Mouse (Mus musculus) MEL (cell line): ENCODE measurements at regions not wholly inside any gene's neighbourhood (a gene's known extent, or its start where the extent isn't known, plus 50 kb on each side); places are given as distances from the start of the nearest gene placed in this dataset.

ENCODE experiments used
- DNase-seq: peaks from one replicate; pipeline ENCODE4 v3.0.0; 2011; ENCODE audit warnings: low read depth, low spot score
- H3K27ac ChIP-seq: 2 replicates; pipeline ENCODE4 v1.5.1; 2012; ENCODE audit warnings: low read depth, mild to moderate bottlenecking, control low read depth, low read length, moderate library complexity; ENCODE audit not compliant: control insufficient read depth
- H3K27me3 ChIP-seq, 2 experiments: fragments of 150-350 bp in 1 of 2; sonication (generic) in 1 of 2; 2 replicates each; pipeline ENCODE4 v1.6.1; 2012; ENCODE audit warnings: low read length in 2 of 2, mild to moderate bottlenecking in 2 of 2, improper control_type of control experiment in 1 of 2, moderate library complexity in 1 of 2; ENCODE audit not compliant: insufficient read depth in 2 of 2, control insufficient read depth in 1 of 2
- H3K36me3 ChIP-seq, 2 experiments: 2 replicates each; pipeline ENCODE4 v1.6.1; 2012 to 2014; ENCODE audit warnings: low read length in 2 of 2, improper control_type of control experiment in 1 of 2, inconsistent platforms in 1 of 2, mild to moderate bottlenecking in 1 of 2; ENCODE audit not compliant: insufficient read depth in 2 of 2, control insufficient read depth in 1 of 2
- H3K4me1 ChIP-seq, 2 experiments: fragments of 150-350 bp in 1 of 2; sonication (generic) in 1 of 2; 2 replicates each; pipeline ENCODE4 v1.6.1; 2012; ENCODE audit warnings: low read length in 2 of 2, improper control_type of control experiment in 1 of 2, mild to moderate bottlenecking in 1 of 2; ENCODE audit not compliant: insufficient read depth in 2 of 2, control insufficient read depth in 1 of 2
- H3K4me3 ChIP-seq, 2 experiments: fragments of 150-350 bp in 1 of 2; sonication (generic) in 1 of 2; 2 replicates each; pipeline ENCODE4 v1.5.1; 2012; ENCODE audit warnings: low read depth in 2 of 2, low read length in 2 of 2, mild to moderate bottlenecking in 2 of 2, moderate library complexity in 2 of 2, control low read depth in 1 of 2, improper control_type of control experiment in 1 of 2; ENCODE audit not compliant: control insufficient read depth in 1 of 2, insufficient read depth in 1 of 2
- H3K79me2 ChIP-seq: 2 replicates; pipeline ENCODE4 v1.6.1; 2012; ENCODE audit warnings: mild to moderate bottlenecking, low read length, moderate library complexity; ENCODE audit not compliant: control insufficient read depth, poor library complexity, insufficient read depth
- H3K9ac ChIP-seq: 2 replicates; pipeline ENCODE4 v1.6.1; 2012; ENCODE audit warnings: low read depth, mild to moderate bottlenecking, control low read depth, low read length, moderate library complexity; ENCODE audit not compliant: control insufficient read depth, poor library complexity, severe bottlenecking
- H3K9me3 ChIP-seq: fragments of 150-350 bp; sonication (generic); replicated peaks from 2 replicates; pipeline ENCODE4 v1.6.1; 2012; ENCODE audit warnings: mild to moderate bottlenecking, low read length, improper control_type of control experiment, moderate library complexity; ENCODE audit not compliant: insufficient read depth
- BHLHE40 ChIP-seq: IDR thresholded peaks from 2 replicates; pipeline ENCODE4 v1.6.1; 2012; ENCODE audit warnings: low read depth, mild to moderate bottlenecking, inconsistent platforms, low read length, improper control_type of control experiment, borderline replicate concordance
- CHD2 ChIP-seq: IDR thresholded peaks from 2 replicates; pipeline ENCODE4 v1.6.1; 2011; ENCODE audit warnings: low read length, improper control_type of control experiment
- CTCF ChIP-seq, 3 experiments: IDR thresholded peaks in 2 of 3; conservative IDR thresholded peaks in 1 of 3; 2 replicates each; pipeline ENCODE4 v1.5.1; 2011 to 2012; ENCODE audit warnings: low read length in 3 of 3, low read depth in 2 of 3, mild to moderate bottlenecking in 2 of 3, improper control_type of control experiment in 1 of 3, inconsistent platforms in 1 of 3, mixed read lengths in 1 of 3, moderate library complexity in 1 of 3; ENCODE audit not compliant: control insufficient read depth in 1 of 3, insufficient read depth in 1 of 3, poor library complexity in 1 of 3, severe bottlenecking in 1 of 3
- E2F4 ChIP-seq: IDR thresholded peaks from 2 replicates; pipeline ENCODE4 v1.6.1; 2011; ENCODE audit warnings: low read depth, low read length, improper control_type of control experiment, borderline replicate concordance
- ELF1 ChIP-seq: IDR thresholded peaks from 2 replicates; pipeline ENCODE4 v1.6.1; 2014; ENCODE audit warnings: low read depth, mild to moderate bottlenecking, inconsistent platforms, low read length, improper control_type of control experiment, moderate library complexity
- EP300 ChIP-seq, 2 experiments: IDR thresholded peaks; 2 replicates each; pipeline ENCODE4 v1.6.1; 2011; ENCODE audit warnings: improper control_type of control experiment in 2 of 2, low read length in 2 of 2, low read depth in 1 of 2, mild to moderate bottlenecking in 1 of 2
- ETS1 ChIP-seq: IDR thresholded peaks from 2 replicates; pipeline ENCODE4 v1.6.1; 2012; ENCODE audit warnings: low read depth, mild to moderate bottlenecking, inconsistent platforms, low read length, improper control_type of control experiment, moderate library complexity
- GATA1 ChIP-seq: IDR thresholded peaks from 2 replicates; pipeline ENCODE4 v1.6.1; 2011; ENCODE audit warnings: low read depth, low read length, improper control_type of control experiment
- KAT2A ChIP-seq: conservative IDR thresholded peaks from 2 replicates; pipeline ENCODE4 v1.6.1; 2012; ENCODE audit warnings: low read depth, low read length, improper control_type of control experiment, inconsistent platforms
- MAZ ChIP-seq: IDR thresholded peaks from 2 replicates; pipeline ENCODE4 v1.6.1; 2012; ENCODE audit warnings: low read depth, mild to moderate bottlenecking, inconsistent platforms, low read length, improper control_type of control experiment
- MEF2A ChIP-seq: IDR thresholded peaks from 2 replicates; pipeline ENCODE4 v1.6.1; 2014; ENCODE audit warnings: low read depth, mild to moderate bottlenecking, inconsistent platforms, low read length, improper control_type of control experiment; ENCODE audit not compliant: poor library complexity, insufficient replicate concordance, severe bottlenecking; ENCODE audit errors: extremely low read depth
- MXI1 ChIP-seq: IDR thresholded peaks from 2 replicates; pipeline ENCODE4 v1.6.1; 2011; ENCODE audit warnings: mild to moderate bottlenecking, low read depth, low read length, improper control_type of control experiment
- MYB ChIP-seq: IDR thresholded peaks from 2 replicates; pipeline ENCODE4 v1.6.1; 2011; ENCODE audit warnings: mild to moderate bottlenecking, low read depth, low read length, improper control_type of control experiment
- MYC ChIP-seq: IDR thresholded peaks from 2 replicates; pipeline ENCODE4 v1.6.1; 2011; ENCODE audit warnings: low read depth, mild to moderate bottlenecking, low read length, improper control_type of control experiment, moderate library complexity
- POLR2A ChIP-seq, 2 experiments: IDR thresholded peaks; 2 replicates each; pipeline ENCODE4 v1.6.1; 2011 to 2012; ENCODE audit warnings: low read length in 2 of 2, mild to moderate bottlenecking in 2 of 2, control low read depth in 1 of 2, improper control_type of control experiment in 1 of 2, low read depth in 1 of 2, moderate library complexity in 1 of 2; ENCODE audit not compliant: control insufficient read depth in 1 of 2, insufficient read depth in 1 of 2, poor library complexity in 1 of 2
- POLR2AphosphoS2 ChIP-seq: IDR thresholded peaks from 2 replicates; pipeline ENCODE4 v1.6.1; 2011; ENCODE audit warnings: low read length, improper control_type of control experiment
- RAD21 ChIP-seq: IDR thresholded peaks from 2 replicates; pipeline ENCODE4 v1.6.1; 2011; ENCODE audit warnings: mild to moderate bottlenecking, low read depth, low read length, improper control_type of control experiment
- RCOR1 ChIP-seq: IDR thresholded peaks from 2 replicates; pipeline ENCODE4 v1.6.1; 2012; ENCODE audit warnings: low read depth, mild to moderate bottlenecking, inconsistent platforms, low read length, improper control_type of control experiment
- SIN3A ChIP-seq: IDR thresholded peaks from 2 replicates; pipeline ENCODE4 v1.6.1; 2012; ENCODE audit warnings: low read length, improper control_type of control experiment, inconsistent platforms
- TAL1 ChIP-seq: IDR thresholded peaks from 2 replicates; pipeline ENCODE4 v1.6.1; 2012; ENCODE audit warnings: mild to moderate bottlenecking, inconsistent platforms, low read length, moderate library complexity, mixed read lengths
- TCF12 ChIP-seq: IDR thresholded peaks from 2 replicates; pipeline ENCODE4 v1.6.1; 2014; ENCODE audit warnings: low read depth, mild to moderate bottlenecking, inconsistent platforms, low read length, improper control_type of control experiment, moderate library complexity
- USF1 ChIP-seq: IDR thresholded peaks from 2 replicates; pipeline ENCODE4 v1.6.1; 2014; ENCODE audit warnings: low read depth, mild to moderate bottlenecking, inconsistent platforms, low read length, improper control_type of control experiment, moderate library complexity
- ZKSCAN1 ChIP-seq: IDR thresholded peaks from 2 replicates; pipeline ENCODE4 v1.6.1; 2012; ENCODE audit warnings: low read depth, mild to moderate bottlenecking, inconsistent platforms, low read length, improper control_type of control experiment, moderate library complexity
- ZMIZ1 ChIP-seq: IDR thresholded peaks from 2 replicates; pipeline ENCODE4 v1.6.1; 2012; ENCODE audit warnings: low read depth, mild to moderate bottlenecking, inconsistent platforms, low read length, improper control_type of control experiment, moderate library complexity
- ZNF384 ChIP-seq: IDR thresholded peaks from 2 replicates; pipeline ENCODE4 v1.6.1; 2012; ENCODE audit warnings: low read depth, mild to moderate bottlenecking, inconsistent platforms, low read length, improper control_type of control experiment

- Histone ChIP-seq H3K9me3 (no peaks in the 10 kb centered on the region), H3K4me1 (no peaks in the 10 kb centered on the region), H3K9ac (no peak overlapping the region), H3K27ac (no peak overlapping the region), H3K27me3 (no peaks in the 10 kb centered on the region; a peak in 2 of 4 replicates), H3K79me2 (no peaks in the 10 kb centered on the region), H3K4me3 (no peak overlapping the region)
- no peak for DNase-seq
- TF ChIP-seq EP300 (IDR thresholded peaks at IDR 0.05; ENCODE audit: low read depth in 1 of 2, low read length in 2 of 2) = no peak
- no peak for TF ChIP-seq POLR2AphosphoS2
- no peak for TF ChIP-seq ZKSCAN1
- TF ChIP-seq MYB = no peak
- no peak for TF ChIP-seq KAT2A
- no peak for TF ChIP-seq POLR2A (IDR thresholded peaks at IDR 0.05; ENCODE audit: control insufficient read depth in 1 of 2, insufficient read depth in 1 of 2, low read depth in 1 of 2, low read length in 2 of 2, poor library complexity in 1 of 2)
- TF ChIP-seq MYC = no peak
- no peak for TF ChIP-seq TAL1
- TF ChIP-seq CTCF (IDR thresholded peaks at IDR 0.05 in 2 of 3, conservative IDR thresholded peaks at IDR 0.05 in 1 of 3; ENCODE audit: control insufficient read depth in 1 of 3, insufficient read depth in 1 of 3, low read depth in 2 of 3, low read length in 3 of 3, poor library complexity in 1 of 3, severe bottlenecking in 1 of 3) = no peak
- TF ChIP-seq ELF1 = no peak
- TF ChIP-seq, all 39 proteins: peak for 0
- H3K36me3 ChIP-seq = no peaks in the 10 kb centered on the region
These were observed 215.2 kb downstream of the Srbd1 start for GRCm38 (mm10) chr17:85929699-85930286.

DNA sequence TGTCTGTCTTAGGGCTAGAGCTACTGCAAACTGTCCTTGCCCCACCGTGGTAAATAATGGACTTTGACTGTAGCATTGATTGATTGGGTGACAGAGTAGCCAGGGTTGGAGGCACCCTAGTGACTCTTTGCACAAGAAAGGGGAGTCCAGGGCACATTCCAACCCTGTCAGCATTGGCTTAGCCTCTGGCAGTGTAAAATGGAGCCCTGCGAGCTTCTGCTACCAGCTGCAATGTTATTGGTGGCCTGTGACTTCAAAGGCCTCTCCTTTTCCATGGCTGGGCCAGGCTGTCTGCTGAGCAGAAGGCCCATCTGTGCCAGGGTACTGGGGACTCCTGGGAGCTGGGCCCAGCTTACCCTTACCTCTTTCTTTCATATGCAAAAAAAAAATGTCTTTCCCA, 216.4 kb downstream of the Srbd1 start:
- DNase-seq = no peak
- no peak overlapping the region for H3K27ac ChIP-seq

DNA sequence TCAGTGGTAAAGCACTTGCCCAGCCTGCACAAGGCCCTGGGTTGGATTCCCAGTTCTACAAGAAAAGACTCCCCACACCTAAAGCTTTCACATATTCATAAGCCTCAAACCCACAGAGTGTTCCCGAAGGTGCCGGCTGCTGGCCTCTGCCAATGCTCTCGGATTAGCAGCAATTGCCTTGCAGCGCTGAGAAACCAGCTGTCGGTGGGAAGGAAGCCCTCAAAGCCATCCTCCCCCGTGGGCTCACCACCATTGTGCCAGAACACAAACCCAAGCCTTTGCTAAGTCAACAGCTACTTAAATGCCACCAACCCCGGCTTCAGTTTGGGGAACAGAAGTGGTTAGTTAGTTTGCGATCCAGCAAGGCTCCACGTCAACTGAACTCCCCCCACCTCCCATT, 217.7 kb downstream of the Srbd1 start:
- H3K36me3 ChIP-seq = no peaks in the 10 kb centered on the region
- no peak overlapping the region for H3K4me3 ChIP-seq

More for the DNA sequence above, 216.4 kb downstream of the Srbd1 start:
- H3K9ac ChIP-seq = no peak overlapping the region
- H3K4me3 ChIP-seq = no peak overlapping the region
- H3K9me3 ChIP-seq = no peaks in the 10 kb centered on the region
- no peaks in the 10 kb centered on the region for H3K36me3 ChIP-seq
- H3K4me1 ChIP-seq = no peaks in the 10 kb centered on the region
- no peaks in the 10 kb centered on the region for H3K79me2 ChIP-seq
- no peak for TF ChIP-seq ZKSCAN1
- TF ChIP-seq CHD2 = no peak
- no peak for TF ChIP-seq BHLHE40
- no peak for TF ChIP-seq USF1
- TF ChIP-seq ZNF384 = no peak
- no peak for TF ChIP-seq RCOR1
- no peak for TF ChIP-seq MXI1
- no peak for TF ChIP-seq POLR2AphosphoS2
- TF ChIP-seq RAD21 = no peak
- TF ChIP-seq E2F4 = no peak
- TF ChIP-seq EP300 (IDR thresholded peaks at IDR 0.05; ENCODE audit: low read depth in 1 of 2, low read length in 2 of 2) = no peak
- no peak for TF ChIP-seq ZMIZ1
- TF ChIP-seq TCF12 = no peak
- TF ChIP-seq MEF2A = no peak
- no peaks in the 10 kb centered on the region; a peak in 2 of 4 replicates for H3K27me3 ChIP-seq

More for the DNA sequence above, 217.7 kb downstream of the Srbd1 start:
- H3K27ac ChIP-seq = no peak overlapping the region
- no peaks in the 10 kb centered on the region; a peak in 1 of 4 replicates for H3K27me3 ChIP-seq
- H3K79me2 ChIP-seq = no peaks in the 10 kb centered on the region
- H3K9ac ChIP-seq = no peak overlapping the region
- no peak for TF ChIP-seq GATA1
- no peak for TF ChIP-seq ETS1
- TF ChIP-seq TAL1 = no peak
- TF ChIP-seq CHD2 = no peak
- TF ChIP-seq MAZ = no peak
- TF ChIP-seq EP300 (IDR thresholded peaks at IDR 0.05; ENCODE audit: low read depth in 1 of 2, low read length in 2 of 2) = no peak
- TF ChIP-seq MXI1 = no peak
- TF ChIP-seq RAD21 = no peak
- TF ChIP-seq TCF12 = no peak
- TF ChIP-seq SIN3A = no peak
- no peak for TF ChIP-seq ZNF384
- no peak for DNase-seq
- no peaks in the 10 kb centered on the region for H3K9me3 ChIP-seq
- H3K4me1 ChIP-seq = no peaks in the 10 kb centered on the region
